Mouse (Mus musculus): Measurements from ENCODE around the gene Lrrc26. TPM values are rescaled to one million over a fixed set of nuclear protein-coding genes. Genes with fewer than 3 reads are reported as not detected.

The Lrrc26 gene
- polyA plus RNA-seq, 1 experiment from 2014 or later, result not detected

DNA sequence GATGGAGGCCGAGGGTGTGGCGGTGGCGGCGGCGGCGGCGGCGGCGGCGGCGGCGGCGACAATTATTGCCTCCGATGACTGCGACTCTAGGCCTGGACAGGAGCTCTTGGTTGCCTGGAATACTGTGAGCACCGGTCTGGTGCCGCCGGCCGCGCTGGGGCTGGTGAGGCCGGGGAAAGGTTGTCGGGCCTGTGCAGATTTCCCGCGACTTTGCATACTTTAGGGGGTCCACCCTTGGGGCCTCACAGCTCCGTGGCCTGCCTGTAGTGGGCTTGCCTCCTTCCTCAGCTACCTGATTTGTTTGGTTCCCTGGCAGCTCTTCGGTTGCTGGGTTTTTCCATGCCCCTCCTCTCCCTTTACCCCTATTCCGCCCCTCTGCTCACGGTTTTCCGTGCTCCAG lies 17.2 kb upstream of the Lrrc26 start:
- ATAC-seq (ENCODE audit: low FRiP score) (peak; percentile 71; the same call in 1 of the 2 replicates), DNase-seq (ENCODE audit: low spot score) (no peak)
- peak overlapping the region; percentile 94 for H3K4me2 ChIP-seq (replicated peaks; ENCODE audit: low read depth, low read length)
- H3K9ac ChIP-seq (ENCODE audit: low read depth, low read length), result peak overlapping the region; percentile 93
- H3K27me3 ChIP-seq (ENCODE audit: control insufficient read depth, insufficient read depth, low read length), result no peaks in the 10 kb centered on the region
- no peak overlapping the region for H3K27ac ChIP-seq (ENCODE audit: low read depth, low read length)
- H3K36me3 ChIP-seq (ENCODE audit: control insufficient read depth, insufficient read depth, low read length), result peaks cover under 1% of the 10 kb centered on the region; the same call in 1 of the 2 replicates
- H3K4me1 ChIP-seq (replicated peaks; ENCODE audit: control insufficient read depth, insufficient read depth, low read length), result peaks cover 16% of the 10 kb centered on the region
- WGBS, result under 1% methylated on average over 29 of the region's 29 CpGs
- peak overlapping the region; percentile 92 for H3K4me3 ChIP-seq (ENCODE audit: low read depth, low read length)
- no peaks in the 10 kb centered on the region for H3K9me3 ChIP-seq (ENCODE audit: control insufficient read depth, low read length)

DNA sequence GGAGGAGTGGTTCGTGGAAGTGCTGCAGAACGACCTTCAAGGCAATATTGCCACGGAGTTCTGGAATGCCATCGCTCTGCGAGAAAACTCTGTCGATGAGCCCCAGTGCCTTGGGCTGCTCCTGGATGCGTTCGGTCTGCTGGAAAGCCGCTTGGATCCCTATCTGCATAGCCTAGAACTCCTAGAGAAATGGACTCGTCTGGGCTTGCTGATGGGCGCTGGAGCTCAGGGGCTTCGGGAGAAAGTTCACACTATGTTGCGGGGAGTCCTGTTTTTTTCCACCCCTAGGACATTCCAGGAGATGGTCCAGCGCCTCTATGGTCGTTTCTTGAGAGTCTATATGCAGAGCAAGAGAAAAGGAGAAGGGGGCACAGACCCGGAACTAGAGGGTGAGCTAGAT lies 16.7 kb upstream of the Lrrc26 start:
- DNase-seq (ENCODE audit: low spot score), result no peak
- Histone ChIP-seq H3K9ac (ENCODE audit: low read depth, low read length) (peak overlapping the region; percentile 93), H3K9me3 (ENCODE audit: control insufficient read depth, low read length) (no peaks in the 10 kb centered on the region), H3K4me2 (replicated peaks; ENCODE audit: low read depth, low read length) (peak overlapping the region; percentile 94), H3K36me3 (ENCODE audit: control insufficient read depth, insufficient read depth, low read length) (peaks cover 3% of the 10 kb centered on the region; the same call in 1 of the 2 replicates), H3K27ac (ENCODE audit: low read depth, low read length) (no peak overlapping the region), H3K4me1 (replicated peaks; ENCODE audit: control insufficient read depth, insufficient read depth, low read length) (peaks cover 16% of the 10 kb centered on the region), H3K4me3 (ENCODE audit: low read depth, low read length) (peak overlapping the region; percentile 92), H3K27me3 (ENCODE audit: control insufficient read depth, insufficient read depth, low read length) (no peaks in the 10 kb centered on the region)
- ATAC-seq (ENCODE audit: low FRiP score), result no peak
- WGBS, result 40% methylated on average over 16 of the region's 16 CpGs

DNA sequence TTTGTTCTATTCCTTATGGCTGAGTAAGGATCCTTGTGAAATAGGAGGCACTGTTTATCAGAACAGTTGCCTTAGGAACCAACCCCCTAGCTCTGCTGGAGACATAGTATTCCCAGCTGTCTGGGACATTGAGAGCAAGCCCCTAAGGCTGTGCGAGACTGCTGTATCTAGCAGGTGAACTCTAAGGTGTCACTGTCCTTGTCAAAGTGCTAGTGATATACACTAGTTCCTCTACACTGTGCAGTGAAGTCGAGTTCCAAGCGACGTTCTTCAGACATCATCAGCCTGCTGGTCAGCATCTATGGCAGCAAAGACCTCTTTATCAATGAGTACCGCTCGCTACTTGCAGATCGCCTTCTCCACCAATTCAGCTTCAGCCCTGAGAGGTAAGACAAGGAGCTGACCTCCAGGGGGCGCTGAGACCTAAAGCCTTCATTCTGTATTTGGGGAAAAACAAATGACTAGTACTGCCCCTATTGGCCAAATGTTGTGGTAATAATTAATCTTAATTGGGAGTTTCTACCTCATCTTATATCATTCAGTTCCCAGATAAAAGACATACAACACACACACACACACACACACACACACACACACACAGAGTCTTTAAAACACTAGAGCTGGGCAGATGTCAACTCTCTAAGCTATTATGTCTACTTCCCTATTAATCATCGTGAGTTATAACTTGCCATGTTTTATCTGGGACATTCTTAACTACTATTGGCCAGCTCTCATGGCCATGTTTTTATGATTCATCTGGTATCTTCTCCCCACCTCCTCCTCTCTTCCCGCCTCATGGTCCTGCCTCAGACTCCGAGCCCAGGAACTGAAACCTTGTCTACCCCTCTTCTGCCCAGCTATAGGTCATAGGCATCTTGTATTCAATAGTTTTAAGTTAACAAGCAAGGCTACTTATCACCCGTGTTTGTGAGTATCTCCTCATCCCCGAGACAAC lies 10.5 kb upstream of the Lrrc26 start:
- peaks cover 18% of the 10 kb centered on the region for H3K36me3 ChIP-seq (ENCODE audit: control insufficient read depth, insufficient read depth, low read length)
- H3K4me2 ChIP-seq (replicated peaks; ENCODE audit: low read depth, low read length), result no peak overlapping the region
- no peaks in the 10 kb centered on the region for H3K9me3 ChIP-seq (ENCODE audit: control insufficient read depth, low read length)
- no peak overlapping the region for H3K27ac ChIP-seq (ENCODE audit: low read depth, low read length)
- no peaks in the 10 kb centered on the region for H3K27me3 ChIP-seq (ENCODE audit: control insufficient read depth, insufficient read depth, low read length)
- peak; percentile 90 for DNase-seq (ENCODE audit: low spot score)
- ATAC-seq (ENCODE audit: low FRiP score), result no peak
- H3K9ac ChIP-seq (ENCODE audit: low read depth, low read length), result no peak overlapping the region
- WGBS, result 63% methylated on average over 13 of the region's 13 CpGs
- no peak overlapping the region for H3K4me3 ChIP-seq (ENCODE audit: low read depth, low read length)
- no peaks in the 10 kb centered on the region; the same call in 1 of the 2 replicates for H3K4me1 ChIP-seq (replicated peaks; ENCODE audit: control insufficient read depth, insufficient read depth, low read length)

DNA sequence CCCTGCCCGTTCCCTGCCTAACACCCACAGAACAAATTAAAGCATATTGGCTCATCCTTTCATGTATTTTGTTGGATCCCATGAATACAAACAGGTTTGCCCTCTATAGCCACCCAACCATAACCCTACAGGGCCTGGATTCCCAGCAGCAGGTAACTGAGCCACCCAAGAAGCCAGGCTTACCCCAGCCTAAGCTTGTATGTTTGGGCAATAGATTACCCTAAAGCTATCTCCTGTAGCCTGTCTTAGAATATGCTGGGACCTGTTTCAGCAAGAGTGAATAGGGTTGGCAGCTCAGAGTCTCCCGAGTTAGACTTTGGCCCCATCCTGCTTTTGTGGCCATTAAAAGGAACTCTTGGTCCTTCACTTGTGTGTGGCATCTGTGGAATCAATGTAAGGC lies 4.2 kb upstream of the Lrrc26 start:
- WGBS, result 95% methylated on average over 2 of the region's 2 CpGs
- H3K4me3 ChIP-seq (ENCODE audit: low read depth, low read length), result no peak overlapping the region
- no peak overlapping the region for H3K27ac ChIP-seq (ENCODE audit: low read depth, low read length)
- peaks cover 11% of the 10 kb centered on the region for H3K36me3 ChIP-seq (ENCODE audit: control insufficient read depth, insufficient read depth, low read length)
- ATAC-seq (ENCODE audit: low FRiP score), result no peak
- no peaks in the 10 kb centered on the region for H3K4me1 ChIP-seq (replicated peaks; ENCODE audit: control insufficient read depth, insufficient read depth, low read length)
- H3K27me3 ChIP-seq (ENCODE audit: control insufficient read depth, insufficient read depth, low read length), result peaks cover 29% of the 10 kb centered on the region
- H3K4me2 ChIP-seq (replicated peaks; ENCODE audit: low read depth, low read length), result no peak overlapping the region
- H3K9me3 ChIP-seq (ENCODE audit: control insufficient read depth, low read length), result no peaks in the 10 kb centered on the region
- no peak overlapping the region for H3K9ac ChIP-seq (ENCODE audit: low read depth, low read length)
- DNase-seq (ENCODE audit: low spot score), result no peak

DNA sequence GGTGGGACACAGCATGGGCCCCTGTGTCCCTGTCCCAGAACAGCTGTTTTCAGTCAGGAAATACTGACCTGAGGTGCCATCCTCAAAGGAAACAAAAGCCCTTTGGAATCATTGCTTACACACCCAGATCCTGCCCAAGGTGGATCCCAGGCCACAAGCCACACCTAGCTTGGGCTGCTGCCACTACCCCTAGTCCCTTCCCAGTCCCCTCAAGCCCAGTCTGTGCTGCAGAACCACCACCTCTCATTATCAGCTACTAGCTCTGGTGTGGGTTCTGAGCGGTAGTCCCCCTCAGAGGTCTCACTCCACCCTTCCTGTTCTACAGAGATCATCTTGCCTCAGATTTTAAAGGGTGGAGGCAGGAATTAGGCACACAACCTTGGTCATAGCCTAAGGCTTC lies 3.4 kb upstream of the Lrrc26 start:
- Histone ChIP-seq H3K27me3 (ENCODE audit: control insufficient read depth, insufficient read depth, low read length) (peaks cover 37% of the 10 kb centered on the region), H3K36me3 (ENCODE audit: control insufficient read depth, insufficient read depth, low read length) (peaks cover 11% of the 10 kb centered on the region), H3K27ac (ENCODE audit: low read depth, low read length) (no peak overlapping the region), H3K4me1 (replicated peaks; ENCODE audit: control insufficient read depth, insufficient read depth, low read length) (no peaks in the 10 kb centered on the region), H3K4me2 (replicated peaks; ENCODE audit: low read depth, low read length) (no peak overlapping the region), H3K9me3 (ENCODE audit: control insufficient read depth, low read length) (no peaks in the 10 kb centered on the region), H3K9ac (ENCODE audit: low read depth, low read length) (no peak overlapping the region), H3K4me3 (ENCODE audit: low read depth, low read length) (no peak overlapping the region)
- DNase-seq (ENCODE audit: low spot score) (no peak), ATAC-seq (ENCODE audit: low FRiP score) (no peak)
- WGBS, result 87% methylated on average over 1 of the region's 1 CpGs

DNA sequence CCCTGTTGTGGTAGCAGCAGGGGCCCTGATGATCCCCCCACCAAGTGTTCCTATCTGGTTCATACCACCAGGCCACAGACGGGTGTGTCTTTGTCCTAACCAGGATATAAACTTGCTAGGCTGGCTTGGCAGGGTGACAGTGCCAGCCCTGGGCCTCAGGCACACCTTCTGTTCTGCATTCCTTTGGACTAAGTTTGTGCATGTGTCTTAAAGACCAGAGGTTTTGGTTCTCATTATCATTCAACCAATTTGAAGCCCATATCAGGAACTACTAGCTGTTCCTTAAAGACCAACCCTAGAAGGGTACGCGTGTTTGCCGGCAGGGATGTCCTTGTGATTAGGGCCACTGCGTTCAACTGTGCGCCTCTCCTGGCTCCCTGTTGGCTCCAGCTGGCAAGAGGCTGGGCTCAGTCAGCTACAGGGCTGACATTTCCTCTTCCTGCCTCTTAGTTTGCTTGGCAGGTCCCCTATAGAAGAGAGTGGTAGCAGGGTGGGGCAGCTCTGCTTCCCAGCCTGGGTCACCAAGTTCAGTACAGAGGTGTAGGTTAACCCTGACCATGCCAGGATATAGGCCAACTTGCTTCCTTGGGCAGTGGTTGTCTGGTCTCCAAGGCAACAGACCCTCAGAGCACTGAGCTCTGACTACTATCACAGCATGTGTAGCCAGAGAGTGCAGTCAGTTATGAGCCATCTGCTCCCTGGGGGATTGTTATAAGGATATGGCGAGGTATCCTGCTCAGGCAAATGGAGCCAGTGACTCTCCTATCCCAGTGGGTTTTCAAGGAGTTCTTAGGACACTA lies 2.7 kb upstream of the Lrrc26 start:
- Histone ChIP-seq H3K9ac (ENCODE audit: low read depth, low read length) (no peak overlapping the region), H3K27ac (ENCODE audit: low read depth, low read length) (no peak overlapping the region), H3K4me3 (ENCODE audit: low read depth, low read length) (no peak overlapping the region), H3K27me3 (ENCODE audit: control insufficient read depth, insufficient read depth, low read length) (peaks cover 44% of the 10 kb centered on the region), H3K4me1 (replicated peaks; ENCODE audit: control insufficient read depth, insufficient read depth, low read length) (peaks cover 3% of the 10 kb centered on the region; the same call in 1 of the 2 replicates), H3K36me3 (ENCODE audit: control insufficient read depth, insufficient read depth, low read length) (peaks cover 7% of the 10 kb centered on the region), H3K4me2 (replicated peaks; ENCODE audit: low read depth, low read length) (no peak overlapping the region), H3K9me3 (ENCODE audit: control insufficient read depth, low read length) (no peaks in the 10 kb centered on the region)
- ATAC-seq (ENCODE audit: low FRiP score), result no peak
- WGBS, result 69% methylated on average over 7 of the region's 7 CpGs
- no peak for DNase-seq (ENCODE audit: low spot score)

DNA sequence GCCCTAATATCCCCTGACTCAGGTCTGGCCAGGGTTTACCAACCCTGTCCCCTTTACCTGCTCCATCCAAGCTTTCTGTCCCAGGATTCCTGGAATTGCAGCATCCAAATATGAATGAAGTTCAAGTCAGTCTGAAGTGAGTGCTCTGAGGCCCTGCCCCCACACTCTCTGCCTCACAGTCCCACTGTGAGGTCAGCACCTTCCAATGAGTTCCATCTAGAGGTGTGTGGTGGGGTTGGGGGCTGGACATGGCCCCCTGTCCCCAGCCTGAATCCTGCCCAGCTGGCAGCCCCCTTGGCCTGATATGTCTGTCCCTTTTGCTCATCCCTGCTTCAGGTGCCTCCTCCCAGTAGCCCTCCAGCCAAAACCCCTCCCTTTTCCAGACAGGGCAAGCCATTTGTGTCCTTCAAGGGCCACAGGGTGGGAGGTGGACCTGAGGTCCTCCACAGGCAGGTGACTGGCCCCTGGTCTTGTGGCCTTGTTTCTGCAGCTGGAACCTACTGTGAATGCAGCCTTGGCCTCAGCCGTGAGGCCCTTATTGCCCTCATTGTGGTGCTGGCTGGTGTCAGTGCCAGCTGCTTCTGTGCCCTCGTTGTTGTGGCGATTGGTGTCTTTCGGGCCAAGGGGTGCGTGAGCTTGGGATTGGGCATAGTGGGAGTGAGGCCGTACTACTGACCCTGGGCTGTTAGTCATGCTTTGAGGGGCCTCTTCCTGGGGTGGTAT lies 1.6 kb upstream of the Lrrc26 start, which contains the start of gene Tmem210:
Gene Tmem210 (plus strand): TSS at position 219 of the 723 bp plus-strand sequence.
- H3K9ac ChIP-seq (ENCODE audit: low read depth, low read length), result no peak within 1 kb of the TSS

DNA sequence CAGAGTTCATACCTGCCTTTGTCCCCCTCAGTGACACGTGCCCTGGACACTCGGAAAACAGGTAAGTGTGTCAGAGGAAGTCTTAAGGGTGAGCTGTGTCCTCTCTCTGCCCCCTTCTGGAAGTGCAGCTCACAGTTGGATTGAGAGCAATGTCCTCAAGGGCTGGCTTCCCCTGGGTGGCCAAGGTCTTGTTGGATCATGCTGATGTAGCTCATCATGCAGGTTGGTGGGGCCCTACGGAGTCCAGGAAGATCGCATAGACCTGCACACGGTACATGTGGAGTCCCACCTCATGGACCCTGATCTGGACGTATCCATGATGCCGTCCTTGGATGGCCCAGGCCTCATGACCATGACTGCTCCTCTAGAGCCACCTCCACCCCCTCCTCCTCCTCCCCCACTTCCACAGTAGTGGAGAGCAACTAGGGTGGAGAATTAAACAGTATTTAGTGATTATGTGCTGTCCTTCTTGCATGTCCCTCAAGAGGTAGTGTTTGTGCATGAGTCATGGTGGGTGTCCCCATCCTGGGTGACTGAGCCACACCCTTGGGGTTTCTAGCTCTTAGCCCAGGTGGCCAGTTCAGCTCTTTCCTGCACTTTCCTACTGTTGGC lies 875 bp upstream of the Lrrc26 start:
- Histone ChIP-seq H3K36me3 (ENCODE audit: control insufficient read depth, insufficient read depth, low read length) (peaks cover 3% of the 10 kb centered on the region; the same call in 1 of the 2 replicates), H3K4me2 (replicated peaks; ENCODE audit: low read depth, low read length) (no peak overlapping the region), H3K4me1 (replicated peaks; ENCODE audit: control insufficient read depth, insufficient read depth, low read length) (peaks cover 5% of the 10 kb centered on the region; the same call in 1 of the 2 replicates), H3K4me3 (ENCODE audit: low read depth, low read length) (no peak overlapping the region), H3K27ac (ENCODE audit: low read depth, low read length) (no peak overlapping the region), H3K27me3 (ENCODE audit: control insufficient read depth, insufficient read depth, low read length) (peaks cover 59% of the 10 kb centered on the region), H3K9me3 (ENCODE audit: control insufficient read depth, low read length) (no peaks in the 10 kb centered on the region), H3K9ac (ENCODE audit: low read depth, low read length) (no peak overlapping the region)
- WGBS, result 74% methylated on average over 7 of the region's 7 CpGs
- no peak for ATAC-seq (ENCODE audit: low FRiP score)
- no peak for DNase-seq (ENCODE audit: low spot score)

More for the DNA sequence above, 1.6 kb upstream of the Lrrc26 start, which contains the start of gene Tmem210:
- peaks cover 5% of the 10 kb centered on the region; the same call in 1 of the 2 replicates for H3K4me1 ChIP-seq (replicated peaks; ENCODE audit: control insufficient read depth, insufficient read depth, low read length)
- H3K9me3 ChIP-seq (ENCODE audit: control insufficient read depth, low read length), result no peaks in the 10 kb centered on the region
- H3K4me2 ChIP-seq (replicated peaks; ENCODE audit: low read depth, low read length), result no peak within 1 kb of the TSS
- H3K36me3 ChIP-seq (ENCODE audit: control insufficient read depth, insufficient read depth, low read length), result peaks cover 7% of the 10 kb centered on the region; the same call in 1 of the 2 replicates
- peaks cover 55% of the 10 kb centered on the region for H3K27me3 ChIP-seq (ENCODE audit: control insufficient read depth, insufficient read depth, low read length)
- DNase-seq (ENCODE audit: low spot score) (no peak), ATAC-seq (ENCODE audit: low FRiP score) (no peak)
- no peak within 1 kb of the TSS for H3K27ac ChIP-seq (ENCODE audit: low read depth, low read length)
- H3K4me3 ChIP-seq (ENCODE audit: low read depth, low read length), result no peak within 1 kb of the TSS
- WGBS, result 91% methylated on average over 6 of the region's 6 CpGs
